Mouse (Mus musculus): ENCODE results near the gene Pde4b.

GRCm38 (mm10) chr4:102560676-102561280 lies 473.4 kb downstream of the Pde4b start:
- TF ChIP-seq CTCF (IDR thresholded peaks at IDR 0.05): no peak
- no peak for TF ChIP-seq EP300 (IDR thresholded peaks at IDR 0.05)

Data from lung, postnatal 0 days (tissue).